Mouse (Mus musculus) neural tube, embryonic 12.5 days (tissue): ENCODE measurements around the gene Plcz1. TPM values are rescaled to one million over a fixed set of nuclear protein-coding genes. Genes with fewer than 3 reads are reported as not detected.

Experiments
- ATAC-seq: fragments of 200-750 bp; cut with Nextera tagmentation; 2 replicates; pipeline ENCODE4 v1.8.0; 2017; ENCODE audit warnings: low read depth, mild to moderate bottlenecking, moderate TSS enrichment, moderate library complexity; ENCODE audit not compliant: low FRiP score
- H3K27ac ChIP-seq: fragments of 300-500 bp; sonication (generic); 2 replicates; pipeline ENCODE4 v1.5.1; 2016
- H3K27me3 ChIP-seq: fragments of 300-500 bp; sonication (generic); replicated peaks from 2 replicates; pipeline ENCODE4 v1.6.1; 2016; ENCODE audit warnings: mild to moderate bottlenecking
- H3K36me3 ChIP-seq: fragments of 300-500 bp; sonication (generic); 2 replicates; pipeline ENCODE4 v1.6.1; 2016; ENCODE audit warnings: mild to moderate bottlenecking
- H3K4me1 ChIP-seq: fragments of 300-500 bp; sonication (generic); 2 replicates; pipeline ENCODE4 v1.6.1; 2016
- H3K4me2 ChIP-seq: fragments of 300-500 bp; sonication (generic); replicated peaks from 2 replicates; pipeline ENCODE4 v1.6.1; 2016; ENCODE audit warnings: mild to moderate bottlenecking
- H3K4me3 ChIP-seq: fragments of 300-500 bp; sonication (generic); 2 replicates; pipeline ENCODE4 v1.5.1; 2016
- H3K9ac ChIP-seq: fragments of 300-500 bp; sonication (generic); 2 replicates; pipeline ENCODE4 v1.6.1; 2016; ENCODE audit warnings: mild to moderate bottlenecking
- H3K9me3 ChIP-seq: fragments of 300-500 bp; sonication (generic); 2 replicates; pipeline ENCODE4 v1.6.1; 2016; ENCODE audit warnings: mild to moderate bottlenecking
- WGBS: fragments of 180-500 bp; shearing (Covaris S2); methylation state at CpG from one replicate; pipeline ENCODE4 v1.1.7; 2016; 5-methylcytosine and 5-hydroxymethylcytosine counted together
- polyA plus RNA-seq: library from polyadenylated mRNA; unstranded; fragments of >200 nt; fragmentation: Nextera tagmentation; extraction: Ambion mirVana; gene quantifications from 2 replicates; pipeline ENCODE4 v1.2.1, GENCODE M21; 2016

The Plcz1 gene
- not detected in 2 replicates for polyA plus RNA-seq

GRCm38 (mm10) chr6:140041357-140041756 lies at the start of gene Plcz1:
Gene Plcz1 (minus strand): TSS chr6:140041457.
- no peak within 1 kb of the TSS for H3K27ac ChIP-seq
- ATAC-seq = no peak
- no peak within 1 kb of the TSS for H3K9ac ChIP-seq
- WGBS = 87% methylated on average over 5 of the region's 5 CpGs
- H3K36me3 ChIP-seq = no peaks in the 10 kb centered on the region
- H3K9me3 ChIP-seq = no peaks in the 10 kb centered on the region
- H3K4me1 ChIP-seq = no peaks in the 10 kb centered on the region
- H3K4me2 ChIP-seq = no peak within 1 kb of the TSS
- no peak within 1 kb of the TSS for H3K4me3 ChIP-seq
- no peaks in the 10 kb centered on the region for H3K27me3 ChIP-seq

DNA sequence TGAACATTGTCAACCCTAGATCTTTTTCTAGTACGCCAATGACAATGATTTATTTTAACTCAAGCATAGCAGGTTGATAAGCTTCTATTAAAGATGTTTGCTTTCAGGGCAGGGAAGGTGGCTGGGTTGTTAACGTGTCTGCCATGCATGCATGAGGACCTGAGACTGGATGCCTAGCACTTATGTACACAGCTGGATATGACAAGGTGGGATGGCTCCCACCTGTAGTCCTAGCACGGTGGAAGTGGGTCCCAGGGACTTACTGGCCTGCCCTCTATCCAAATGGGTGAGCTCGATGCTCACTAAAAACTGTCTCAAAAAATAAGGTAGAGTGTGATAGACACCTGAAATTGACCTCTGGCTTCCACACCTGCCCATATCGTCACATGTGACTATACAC lies 48.6 kb upstream of the Plcz1 start:
- H3K36me3 ChIP-seq = no peaks in the 10 kb centered on the region
- 91% methylated on average over 5 of the region's 5 CpGs for WGBS
- H3K9me3 ChIP-seq = no peaks in the 10 kb centered on the region
- no peak overlapping the region for H3K4me3 ChIP-seq
- no peaks in the 10 kb centered on the region for H3K4me1 ChIP-seq
- no peak overlapping the region for H3K4me2 ChIP-seq
- no peaks in the 10 kb centered on the region for H3K27me3 ChIP-seq
- no peak overlapping the region for H3K9ac ChIP-seq
- no peak for ATAC-seq
- H3K27ac ChIP-seq = no peak overlapping the region

GRCm38 (mm10) chr6:140081739-140082138 lies 40.5 kb upstream of the Plcz1 start:
- no peaks in the 10 kb centered on the region for H3K27me3 ChIP-seq
- 69% methylated on average over 3 of the region's 3 CpGs for WGBS
- H3K36me3 ChIP-seq = no peaks in the 10 kb centered on the region
- H3K27ac ChIP-seq = no peak overlapping the region
- H3K9me3 ChIP-seq = no peaks in the 10 kb centered on the region
- H3K4me2 ChIP-seq = no peak overlapping the region
- peak; percentile 41; the same call in 1 of the 2 replicates for ATAC-seq
- H3K4me3 ChIP-seq = no peak overlapping the region
- H3K4me1 ChIP-seq = no peaks in the 10 kb centered on the region
- H3K9ac ChIP-seq = no peak overlapping the region

DNA sequence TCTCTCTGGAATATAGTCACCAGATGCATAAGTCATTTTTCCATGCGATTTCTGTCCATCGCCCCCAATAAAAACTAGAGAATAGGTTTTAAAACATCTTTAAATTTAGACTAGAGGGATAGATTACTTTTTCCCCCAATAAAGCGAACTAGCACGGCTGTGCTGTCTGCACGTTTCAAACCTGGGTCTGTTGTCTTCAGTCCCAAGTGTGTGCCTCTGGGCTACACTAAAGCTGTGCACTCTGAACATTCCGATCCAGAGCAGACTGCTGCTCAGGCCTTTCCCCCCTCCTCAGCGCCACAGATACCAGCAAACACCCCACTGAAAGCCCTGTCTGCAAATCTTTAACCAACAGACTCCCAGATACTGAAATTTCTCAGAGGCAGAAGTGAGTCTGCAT lies 39.7 kb upstream of the Plcz1 start:
- H3K4me1 ChIP-seq = no peaks in the 10 kb centered on the region
- no peaks in the 10 kb centered on the region for H3K27me3 ChIP-seq
- H3K36me3 ChIP-seq = no peaks in the 10 kb centered on the region
- no peak for ATAC-seq
- H3K4me2 ChIP-seq = no peak overlapping the region
- no peak overlapping the region for H3K27ac ChIP-seq
- 84% methylated on average over 7 of the region's 7 CpGs for WGBS
- H3K4me3 ChIP-seq = no peak overlapping the region
- no peaks in the 10 kb centered on the region for H3K9me3 ChIP-seq
- H3K9ac ChIP-seq = no peak overlapping the region

DNA sequence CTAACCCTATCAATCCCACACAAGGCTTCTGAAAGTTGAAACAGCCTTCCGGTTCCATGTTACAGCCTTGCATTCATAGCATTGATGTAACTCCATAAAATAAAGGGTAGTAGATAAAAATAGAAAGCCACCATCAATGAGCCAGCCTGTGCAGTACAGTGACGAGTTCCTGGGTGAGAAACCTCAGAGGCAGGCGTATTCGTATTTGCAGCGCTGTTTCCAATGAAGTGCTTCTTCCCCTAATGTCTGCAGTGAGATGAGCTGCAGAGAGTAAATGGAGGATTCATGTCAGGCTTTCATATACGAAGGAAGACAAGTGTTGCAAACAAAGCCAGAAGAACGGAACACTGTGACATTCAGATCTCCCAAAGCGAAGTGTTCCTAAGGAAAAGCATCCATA lies 27.9 kb upstream of the Plcz1 start:
- no peaks in the 10 kb centered on the region for H3K36me3 ChIP-seq
- H3K9me3 ChIP-seq = no peaks in the 10 kb centered on the region
- 87% methylated on average over 8 of the region's 8 CpGs for WGBS
- no peak overlapping the region for H3K9ac ChIP-seq
- H3K27me3 ChIP-seq = no peaks in the 10 kb centered on the region
- H3K4me1 ChIP-seq = no peaks in the 10 kb centered on the region
- H3K4me2 ChIP-seq = no peak overlapping the region
- ATAC-seq = no peak
- no peak overlapping the region for H3K4me3 ChIP-seq
- no peak overlapping the region for H3K27ac ChIP-seq

DNA sequence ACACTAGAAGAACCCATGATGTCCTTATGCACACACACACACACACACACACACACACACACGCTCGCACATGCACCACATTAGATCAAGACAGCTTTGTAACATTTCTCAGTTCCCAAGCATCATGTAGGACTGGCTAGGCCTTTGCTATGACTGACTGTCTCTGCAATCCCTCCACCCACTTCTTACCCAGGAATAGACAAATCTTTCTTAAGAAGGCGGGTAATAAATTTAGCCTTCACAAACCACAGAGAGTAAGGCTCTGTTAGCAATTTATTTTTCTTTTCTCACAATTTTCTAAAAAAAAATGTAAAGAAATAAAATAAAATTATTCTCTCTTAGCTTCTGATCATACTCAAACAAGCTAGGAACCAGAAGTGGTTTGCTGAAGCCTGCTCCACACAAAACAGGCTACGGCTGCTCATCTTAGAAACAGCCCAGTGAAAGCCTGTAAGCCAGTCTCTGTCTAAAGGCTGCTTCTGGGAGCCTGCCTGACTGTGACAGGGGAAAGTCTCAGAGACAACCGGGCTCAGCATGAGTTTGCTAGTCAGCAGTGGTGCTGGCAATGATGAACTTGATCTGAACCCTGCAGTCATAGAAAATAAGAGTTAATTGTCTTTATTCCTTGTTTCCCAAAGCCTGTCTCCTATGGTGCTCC lies 13.1 kb upstream of the Plcz1 start:
- H3K9me3 ChIP-seq = no peaks in the 10 kb centered on the region
- H3K4me1 ChIP-seq = no peaks in the 10 kb centered on the region
- H3K9ac ChIP-seq = no peak overlapping the region
- H3K4me2 ChIP-seq = no peak overlapping the region
- no peak overlapping the region for H3K27ac ChIP-seq
- H3K36me3 ChIP-seq = no peaks in the 10 kb centered on the region
- ATAC-seq = no peak
- H3K4me3 ChIP-seq = no peak overlapping the region
- 66% methylated on average over 5 of the region's 5 CpGs for WGBS
- H3K27me3 ChIP-seq = no peaks in the 10 kb centered on the region

DNA sequence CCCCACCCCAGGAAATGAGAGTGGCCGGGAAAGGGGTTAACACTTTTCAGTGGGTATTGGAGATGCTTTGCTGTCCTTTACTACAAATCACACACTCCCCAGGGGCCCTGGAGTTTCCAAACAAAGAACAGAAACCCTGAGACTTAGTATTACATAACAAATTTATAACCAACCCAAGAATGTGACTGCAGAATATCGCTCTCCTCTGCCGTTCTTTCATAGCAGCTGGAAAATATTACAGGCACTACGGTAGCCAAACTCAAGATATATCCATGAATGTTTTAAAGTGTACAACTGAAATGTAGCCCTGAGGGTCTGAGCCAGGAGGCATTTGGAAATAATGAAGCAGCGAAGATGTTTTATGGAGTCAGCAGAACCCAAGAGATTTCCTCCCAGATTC lies 10.2 kb upstream of the Plcz1 start:
- H3K4me1 ChIP-seq = no peaks in the 10 kb centered on the region
- H3K9me3 ChIP-seq = no peaks in the 10 kb centered on the region
- no peak overlapping the region for H3K27ac ChIP-seq
- no peaks in the 10 kb centered on the region for H3K27me3 ChIP-seq
- H3K9ac ChIP-seq = no peak overlapping the region
- H3K4me2 ChIP-seq = no peak overlapping the region
- 79% methylated on average over 5 of the region's 5 CpGs for WGBS
- no peaks in the 10 kb centered on the region for H3K36me3 ChIP-seq
- H3K4me3 ChIP-seq = no peak overlapping the region
- ATAC-seq = no peak

GRCm38 (mm10) chr6:140040952-140041351 lies 305 bp downstream of the Plcz1 start, which contains the start of gene Capza3:
Gene Capza3 (plus strand): TSS chr6:140041252.
- WGBS = 97% methylated on average over 7 of the region's 7 CpGs
- Histone ChIP-seq H3K36me3 (no peaks in the 10 kb centered on the region), H3K27me3 (no peaks in the 10 kb centered on the region), H3K27ac (no peak within 1 kb of the TSS), H3K4me2 (no peak within 1 kb of the TSS), H3K4me3 (no peak within 1 kb of the TSS), H3K4me1 (no peaks in the 10 kb centered on the region), H3K9ac (no peak within 1 kb of the TSS), H3K9me3 (no peaks in the 10 kb centered on the region)
- ATAC-seq = no peak

DNA sequence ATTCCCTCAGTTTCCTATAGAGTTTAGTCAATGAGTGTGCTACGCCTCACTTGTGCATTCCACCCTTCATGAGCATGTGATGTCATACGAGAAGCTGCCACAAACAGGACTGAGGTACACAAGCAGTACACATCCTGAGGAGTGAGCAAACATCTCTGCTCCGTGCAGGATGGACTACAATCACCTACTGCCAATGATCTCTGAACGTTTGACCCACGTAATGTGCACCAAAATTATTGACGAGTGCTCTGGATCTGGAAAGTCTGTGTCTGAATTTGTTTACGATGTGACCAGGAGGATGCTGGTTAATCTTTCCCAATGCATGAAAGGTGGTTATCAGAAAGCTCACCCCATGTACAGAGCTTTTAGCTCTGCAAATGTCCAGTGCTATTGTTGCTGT lies 16.9 kb downstream of the Plcz1 start:
- no peak overlapping the region for H3K4me2 ChIP-seq
- H3K36me3 ChIP-seq = no peaks in the 10 kb centered on the region
- H3K9me3 ChIP-seq = no peaks in the 10 kb centered on the region
- no peak overlapping the region for H3K4me3 ChIP-seq
- no peak overlapping the region for H3K27ac ChIP-seq
- no peak overlapping the region for H3K9ac ChIP-seq
- no peaks in the 10 kb centered on the region for H3K27me3 ChIP-seq
- WGBS = 78% methylated on average over 7 of the region's 7 CpGs
- H3K4me1 ChIP-seq = no peaks in the 10 kb centered on the region; the same call in 1 of the 2 replicates
- ATAC-seq = no peak

DNA sequence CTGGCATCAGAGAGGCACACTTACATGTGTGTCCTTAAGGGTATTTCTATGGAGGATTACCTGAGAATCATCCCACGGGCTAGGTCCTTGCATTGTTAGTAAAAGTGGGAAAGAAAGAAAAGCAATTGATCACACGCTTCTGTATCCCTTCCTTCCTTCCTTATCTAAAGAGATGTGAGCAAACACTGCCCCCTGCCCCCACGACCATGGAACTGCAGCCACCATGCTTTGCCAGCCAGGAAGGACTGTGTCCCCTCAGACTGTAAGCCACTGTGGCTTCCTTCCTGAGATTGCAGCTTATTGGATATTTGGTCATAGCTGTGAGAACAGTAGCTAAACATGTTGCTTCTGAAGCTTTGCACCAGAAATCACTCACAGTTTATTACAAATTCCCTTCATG lies 36.1 kb downstream of the Plcz1 start:
- H3K27ac ChIP-seq = no peak overlapping the region
- no peak overlapping the region for H3K9ac ChIP-seq
- WGBS = 77% methylated on average over 3 of the region's 3 CpGs
- no peaks in the 10 kb centered on the region for H3K4me1 ChIP-seq
- H3K27me3 ChIP-seq = no peaks in the 10 kb centered on the region
- ATAC-seq = no peak
- no peak overlapping the region for H3K4me3 ChIP-seq
- H3K36me3 ChIP-seq = no peaks in the 10 kb centered on the region
- peaks cover 6% of the 10 kb centered on the region; the same call in 1 of the 2 replicates for H3K9me3 ChIP-seq
- H3K4me2 ChIP-seq = no peak overlapping the region

DNA sequence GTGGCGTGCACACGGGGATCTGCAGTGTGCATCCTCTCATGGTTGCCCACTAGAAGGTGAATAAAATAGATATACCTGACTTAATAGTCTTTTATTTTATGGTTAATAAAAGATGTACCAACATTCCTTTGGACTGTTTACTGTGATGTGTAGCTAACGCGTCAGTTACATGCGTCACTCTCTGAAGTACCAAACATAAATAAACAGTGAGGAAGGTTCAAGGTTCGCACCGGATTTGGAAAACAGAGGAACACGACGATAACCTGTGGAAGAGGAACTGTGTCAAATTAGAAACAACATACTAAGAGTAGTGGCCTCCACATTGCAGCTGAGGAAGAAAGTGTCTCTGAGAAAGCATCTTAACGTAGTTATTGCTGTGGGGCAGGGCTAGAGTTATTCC lies 51.7 kb downstream of the Plcz1 start:
- WGBS = 87% methylated on average over 10 of the region's 10 CpGs
- Histone ChIP-seq H3K27me3 (no peaks in the 10 kb centered on the region), H3K4me1 (no peaks in the 10 kb centered on the region), H3K36me3 (no peaks in the 10 kb centered on the region), H3K4me3 (no peak overlapping the region), H3K9me3 (no peaks in the 10 kb centered on the region), H3K4me2 (no peak overlapping the region), H3K9ac (no peak overlapping the region), H3K27ac (no peak overlapping the region)
- no peak for ATAC-seq

- Histone ChIP-seq H3K27ac (no peak overlapping the region), H3K27me3 (no peaks in the 10 kb centered on the region), H3K4me3 (no peak overlapping the region), H3K36me3 (no peaks in the 10 kb centered on the region), H3K9me3 (no peaks in the 10 kb centered on the region), H3K4me1 (no peaks in the 10 kb centered on the region), H3K9ac (no peak overlapping the region), H3K4me2 (no peak overlapping the region)
- no peak for ATAC-seq
- WGBS = 81% methylated on average over 6 of the region's 6 CpGs
These were observed 52.2 kb downstream of the Plcz1 start for GRCm38 (mm10) chr6:139989075-139989474.

- 83% methylated on average over 2 of the region's 2 CpGs for WGBS
- no peak overlapping the region for H3K9ac ChIP-seq
- H3K4me2 ChIP-seq = no peak overlapping the region
- ATAC-seq = no peak
- H3K36me3 ChIP-seq = no peaks in the 10 kb centered on the region
- no peaks in the 10 kb centered on the region for H3K4me1 ChIP-seq
- no peak overlapping the region for H3K27ac ChIP-seq
- no peaks in the 10 kb centered on the region for H3K27me3 ChIP-seq
- H3K4me3 ChIP-seq = no peak overlapping the region
- H3K9me3 ChIP-seq = no peaks in the 10 kb centered on the region
These were observed 54.7 kb downstream of the Plcz1 start for GRCm38 (mm10) chr6:139986564-139986963.
